Mouse (Mus musculus): ENCODE measurements at regions not wholly inside any gene's neighbourhood (a gene's known extent, or its start where the extent isn't known, plus 50 kb on each side); places are given as distances from the start of the nearest gene placed in this dataset.

GRCm38 (mm10) chr13:110673536-110673935, 278.7 kb downstream of the Plk2 start:
- DNase-seq (ENCODE audit: low spot score in 2 of 2): peak in 1 of 2 experiments; percentile 25

- DNase-seq (ENCODE audit: low spot score in 2 of 2): no peak
Observed at GRCm38 (mm10) chr13:110683259-110684041, 288.6 kb downstream of the Plk2 start.

GRCm38 (mm10) chr13:110688796-110689195, 293.9 kb downstream of the Plk2 start:
- DNase-seq (ENCODE audit: low spot score in 2 of 2): no peak

- DNase-seq (ENCODE audit: low spot score in 2 of 2): no peak
Observed at GRCm38 (mm10) chr13:110690501-110691255, 295.8 kb downstream of the Plk2 start.

GRCm38 (mm10) chr13:110692696-110693095, 297.9 kb downstream of the Plk2 start:
- no peak for DNase-seq (ENCODE audit: low spot score in 2 of 2)

- DNase-seq (ENCODE audit: low spot score in 2 of 2): no peak
Observed at GRCm38 (mm10) chr13:110694876-110695275, 300.0 kb downstream of the Plk2 start.

- no peak for DNase-seq (ENCODE audit: low spot score in 2 of 2)
Observed at GRCm38 (mm10) chr13:110696549-110696948, 301.7 kb downstream of the Plk2 start.

- DNase-seq (ENCODE audit: low spot score in 2 of 2): no peak
Observed at GRCm38 (mm10) chr13:110704261-110704660, 309.4 kb downstream of the Plk2 start.

GRCm38 (mm10) chr13:110710847-110711246, 316.0 kb downstream of the Plk2 start:
- no peak for DNase-seq (ENCODE audit: low spot score in 2 of 2)

GRCm38 (mm10) chr13:110712527-110712926, 317.7 kb downstream of the Plk2 start:
- no peak for DNase-seq (ENCODE audit: low spot score in 2 of 2)

- DNase-seq (ENCODE audit: low spot score in 2 of 2): no peak
Observed at GRCm38 (mm10) chr13:110722170-110722569, 327.3 kb downstream of the Plk2 start.

- DNase-seq (ENCODE audit: low spot score in 2 of 2): no peak
Observed at GRCm38 (mm10) chr13:110722752-110723151, 327.9 kb downstream of the Plk2 start.

- no peak for DNase-seq (ENCODE audit: low spot score in 2 of 2)
Observed at GRCm38 (mm10) chr13:110724836-110725235, 330.0 kb downstream of the Plk2 start.

GRCm38 (mm10) chr13:110725821-110726220, 331.0 kb downstream of the Plk2 start:
- DNase-seq (ENCODE audit: low spot score in 2 of 2): no peak

- no peak for DNase-seq (ENCODE audit: low spot score in 2 of 2)
Observed at GRCm38 (mm10) chr13:110735511-110735910, 340.7 kb downstream of the Plk2 start.

- DNase-seq (ENCODE audit: low spot score in 2 of 2): no peak
Observed at GRCm38 (mm10) chr13:110741576-110742206, 346.8 kb downstream of the Plk2 start.

GRCm38 (mm10) chr13:110747223-110747868, 352.5 kb downstream of the Plk2 start:
- DNase-seq (ENCODE audit: low spot score in 2 of 2): no peak

GRCm38 (mm10) chr13:110752746-110753145, 357.9 kb downstream of the Plk2 start:
- DNase-seq (ENCODE audit: low spot score in 2 of 2): no peak

- DNase-seq (ENCODE audit: low spot score in 2 of 2): no peak
Observed at GRCm38 (mm10) chr13:110754548-110754947, 359.7 kb downstream of the Plk2 start.

- DNase-seq (ENCODE audit: low spot score in 2 of 2): no peak
Observed at GRCm38 (mm10) chr13:110756877-110757276, 362.0 kb downstream of the Plk2 start.

- no peak for DNase-seq (ENCODE audit: low spot score in 2 of 2)
Observed at GRCm38 (mm10) chr13:110769210-110769609, 374.4 kb downstream of the Plk2 start.

GRCm38 (mm10) chr13:110775251-110775650, 380.4 kb downstream of the Plk2 start:
- no peak for DNase-seq (ENCODE audit: low spot score in 2 of 2)
